Mouse (Mus musculus): ENCODE measurements around the gene Ccdc113. TPM values are rescaled to one million over a fixed set of nuclear protein-coding genes. Genes with fewer than 3 reads are reported as not detected.

The Ccdc113 gene
- total RNA-seq, 4 experiments from 2014 or later = not detected

DNA sequence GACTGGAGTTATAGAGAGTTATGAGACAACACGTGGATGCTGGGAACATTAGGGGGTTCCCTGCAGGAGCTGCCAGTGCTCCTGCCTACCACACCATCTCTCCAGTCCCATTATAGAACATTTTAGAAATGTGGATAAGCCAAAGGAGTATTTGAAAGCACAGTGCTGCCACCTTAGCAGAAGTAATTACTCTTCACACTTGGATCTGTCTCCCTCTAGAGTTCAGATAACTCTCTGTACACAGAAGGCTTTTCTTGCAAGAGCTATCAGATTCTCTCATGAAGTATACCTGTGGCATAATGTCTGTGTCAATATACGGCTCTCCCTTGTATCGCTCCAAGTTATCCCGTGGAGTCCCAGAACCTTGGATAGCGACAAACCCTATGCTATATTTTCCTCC lies 5.6 kb downstream of the Ccdc113 start:
- no peak for DNase-seq (ENCODE audit: low spot score)

DNA sequence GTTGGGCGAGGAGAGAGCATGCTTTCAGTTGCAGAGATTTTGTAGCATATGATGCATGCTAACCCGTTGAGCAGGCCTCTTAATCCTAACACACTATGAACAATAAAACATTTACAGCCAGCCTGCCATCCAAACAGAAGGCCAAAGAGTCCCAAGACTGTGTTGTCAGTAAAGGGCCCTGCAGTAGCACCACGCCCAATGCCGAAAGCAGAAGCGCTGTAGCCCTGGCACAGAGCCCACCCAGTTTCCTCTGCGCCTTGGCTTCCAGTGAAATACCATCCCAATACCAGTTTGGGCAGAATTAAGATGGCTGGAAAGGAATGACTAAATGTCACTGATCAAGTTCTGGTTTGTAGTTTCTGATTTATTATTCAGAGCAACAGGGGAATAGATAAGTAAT lies 8.3 kb downstream of the Ccdc113 start:
- no peak for DNase-seq (ENCODE audit: low spot score)

DNA sequence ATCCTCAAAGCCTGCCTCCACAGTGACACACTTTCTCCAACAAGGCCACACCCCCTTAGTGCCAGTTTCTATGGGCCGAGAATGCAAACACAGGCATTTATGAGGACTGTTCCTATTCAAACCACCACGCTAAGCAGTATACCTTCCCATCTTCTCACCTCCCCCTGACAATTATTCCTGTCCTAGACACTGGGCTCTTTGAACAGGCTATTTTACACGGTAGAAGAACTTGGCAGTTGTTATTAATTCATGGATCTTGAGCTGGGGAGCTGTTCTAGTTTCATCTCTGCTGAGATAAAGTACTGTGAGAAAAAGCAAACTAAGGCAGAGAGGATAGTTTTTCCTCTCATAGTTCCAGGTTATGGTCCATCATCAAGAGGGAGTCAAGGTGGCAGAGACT lies 9.2 kb downstream of the Ccdc113 start:
- DNase-seq (ENCODE audit: low spot score) = no peak

DNA sequence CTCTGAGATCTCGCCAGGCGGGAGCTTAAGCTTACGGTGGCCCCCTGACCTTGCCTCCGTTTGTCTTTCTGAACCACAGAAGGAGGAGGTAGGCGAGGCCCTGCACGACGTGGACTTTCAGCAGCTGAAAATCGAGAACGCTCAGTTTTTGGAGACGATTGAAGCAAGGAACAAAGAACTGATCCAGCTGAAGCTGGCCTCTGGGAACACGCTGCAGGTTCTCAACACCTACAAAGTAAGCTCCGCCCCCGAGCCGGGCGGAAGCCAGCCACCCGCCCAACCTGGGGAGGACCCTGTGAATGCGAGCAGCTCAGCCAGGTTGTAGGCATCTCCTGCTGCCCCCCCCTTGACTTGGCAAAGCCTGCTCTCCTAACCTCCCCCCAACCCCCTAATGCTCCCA lies 11.9 kb downstream of the Ccdc113 start:
- DNase-seq (ENCODE audit: low spot score) = no peak

DNA sequence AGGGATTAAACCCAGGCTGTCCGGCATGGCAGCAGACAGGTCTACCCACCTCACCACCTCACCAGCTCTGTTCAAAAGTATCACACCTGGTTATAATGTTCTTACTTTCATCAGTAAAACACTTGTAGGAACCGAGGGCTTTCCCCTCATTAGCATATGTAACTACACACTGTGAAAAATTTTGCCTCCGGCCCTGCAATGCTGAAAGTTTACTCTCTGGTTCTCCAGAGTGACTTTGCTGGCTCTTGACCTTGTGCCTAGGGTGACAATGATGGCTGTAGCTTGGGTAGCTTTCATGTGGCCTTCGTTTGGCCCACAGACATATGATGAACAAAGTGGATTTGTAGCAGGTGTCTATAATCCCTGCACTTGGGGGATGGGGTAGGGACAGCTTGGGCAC lies 13.1 kb downstream of the Ccdc113 start:
- no peak for DNase-seq (ENCODE audit: low spot score)

DNA sequence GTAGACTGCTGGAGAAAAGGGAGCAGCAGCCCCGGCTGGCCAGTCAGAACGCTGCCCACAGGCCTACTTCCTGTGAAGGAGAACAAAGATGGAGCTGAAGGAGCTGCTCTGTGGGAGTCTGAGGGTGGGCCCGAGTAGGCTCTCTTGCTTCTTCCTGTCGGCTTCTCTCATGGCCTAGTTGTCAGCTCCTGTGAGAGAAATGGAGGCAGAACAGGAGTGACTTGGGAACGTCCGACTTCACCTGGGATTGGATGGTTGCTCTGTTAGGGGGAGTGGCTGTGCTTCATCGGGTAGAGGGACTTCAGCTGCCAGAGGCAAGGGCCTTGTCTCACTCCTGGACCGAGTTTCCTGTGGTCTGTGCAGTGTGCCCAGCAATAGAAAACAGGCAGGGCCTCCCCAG lies 14.0 kb downstream of the Ccdc113 start:
- DNase-seq (ENCODE audit: low spot score) = no peak

DNA sequence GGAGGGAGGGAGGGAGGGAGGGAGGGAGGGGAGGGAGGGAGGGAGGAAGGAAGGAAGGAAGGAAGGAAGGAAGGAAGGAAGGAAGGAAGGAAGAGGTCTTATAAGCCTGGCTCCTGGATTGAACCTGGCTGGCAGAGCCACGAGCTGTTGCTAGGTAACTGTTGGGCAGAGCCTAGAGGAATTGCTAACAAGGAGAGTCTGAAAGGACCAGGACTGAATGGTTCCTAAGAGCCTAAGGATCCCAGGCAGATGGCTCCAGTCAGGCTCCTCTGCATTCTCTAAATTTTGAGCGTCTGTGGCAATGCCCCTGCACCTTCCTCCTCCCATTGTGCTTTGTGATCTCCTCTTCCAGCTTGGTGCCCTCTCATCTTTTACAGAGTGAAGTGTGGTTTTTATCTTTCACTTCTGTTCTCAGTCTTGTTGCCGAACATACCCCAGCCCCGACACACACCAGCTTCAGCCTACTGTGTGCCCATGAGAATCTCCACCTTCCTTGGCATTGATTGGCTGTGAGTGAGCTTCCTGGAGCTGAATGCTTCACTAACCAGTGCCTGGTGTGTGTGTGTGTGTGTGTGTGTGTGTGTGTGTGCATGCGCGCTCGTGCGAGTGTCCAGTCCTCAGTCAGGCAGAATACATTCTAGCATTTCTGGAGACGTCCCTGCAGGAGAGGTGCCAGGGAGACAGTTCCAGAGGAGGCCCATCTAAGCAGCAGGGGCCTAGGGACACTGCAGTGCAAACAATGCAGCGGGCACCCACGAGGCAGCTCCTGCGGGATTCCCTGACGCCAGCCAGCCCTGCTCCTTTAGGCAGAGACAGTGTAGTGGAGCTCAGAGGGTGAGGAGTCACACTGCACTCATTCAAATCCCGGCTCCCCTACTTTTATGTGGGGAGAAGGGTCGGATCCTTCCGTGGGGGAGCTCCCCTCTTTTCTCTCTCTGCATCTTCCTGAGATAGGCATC lies 16.3 kb downstream of the Ccdc113 start:
- no peak for DNase-seq (ENCODE audit: low spot score)

DNA sequence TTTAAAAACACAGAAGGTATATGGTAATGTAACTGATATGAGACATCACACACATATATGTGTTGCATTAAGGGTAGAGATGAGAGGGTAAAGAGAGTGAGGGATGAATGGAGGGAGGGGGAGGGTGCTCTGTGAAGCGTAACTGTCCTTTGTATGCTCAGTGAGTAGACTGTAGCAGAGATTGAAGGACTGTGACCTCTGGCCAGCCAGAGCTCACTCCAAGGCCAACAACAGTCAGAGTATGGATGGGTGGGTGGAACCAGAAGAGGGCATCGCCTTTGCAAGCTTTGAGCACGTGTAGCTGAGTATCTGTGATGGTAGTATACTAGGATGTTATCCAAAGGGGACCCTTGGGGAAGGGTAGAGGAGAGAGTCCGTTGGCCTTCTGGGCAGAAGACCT lies 17.7 kb downstream of the Ccdc113 start:
- no peak for DNase-seq (ENCODE audit: low spot score)

DNA sequence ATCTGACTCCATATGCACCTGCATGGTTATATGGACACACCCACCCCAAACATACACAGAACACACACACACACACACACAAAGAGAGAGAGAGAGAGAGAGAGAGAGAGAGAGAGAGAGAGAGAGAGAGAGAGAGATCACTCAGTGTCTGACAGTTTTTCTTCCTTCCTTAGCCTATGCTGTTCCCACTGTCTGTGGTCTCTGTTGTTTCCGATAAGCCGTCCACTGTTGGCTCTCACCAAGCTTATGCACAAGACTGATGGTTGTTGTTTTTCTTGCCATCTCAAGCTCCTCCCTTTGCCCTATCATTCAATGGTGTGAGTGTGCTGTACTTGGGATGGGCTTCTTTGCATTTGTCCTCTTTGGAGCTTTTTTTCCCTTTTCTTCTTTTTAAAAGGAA lies 22.1 kb downstream of the Ccdc113 start:
- DNase-seq (ENCODE audit: low spot score) = no peak

DNA sequence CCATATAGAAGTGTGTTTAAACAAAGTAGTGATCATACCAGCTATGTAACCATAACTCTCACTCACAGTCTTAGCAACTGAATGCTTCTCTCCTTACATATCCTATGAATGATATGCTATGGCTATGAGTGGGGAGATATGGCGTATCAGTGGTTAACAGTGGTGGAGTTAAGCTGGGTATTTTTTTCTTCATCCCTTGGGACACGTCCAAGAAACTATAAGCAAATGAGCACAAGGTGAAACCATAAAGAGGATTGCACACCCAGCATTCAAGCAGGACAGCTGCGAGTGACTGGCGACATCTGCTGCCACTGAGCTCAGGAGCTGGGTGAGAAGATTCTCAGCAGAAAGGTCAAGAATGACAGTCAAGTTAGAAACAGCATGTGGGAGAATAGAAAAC lies 32.3 kb downstream of the Ccdc113 start:
- no peak for DNase-seq (ENCODE audit: low spot score)

DNA sequence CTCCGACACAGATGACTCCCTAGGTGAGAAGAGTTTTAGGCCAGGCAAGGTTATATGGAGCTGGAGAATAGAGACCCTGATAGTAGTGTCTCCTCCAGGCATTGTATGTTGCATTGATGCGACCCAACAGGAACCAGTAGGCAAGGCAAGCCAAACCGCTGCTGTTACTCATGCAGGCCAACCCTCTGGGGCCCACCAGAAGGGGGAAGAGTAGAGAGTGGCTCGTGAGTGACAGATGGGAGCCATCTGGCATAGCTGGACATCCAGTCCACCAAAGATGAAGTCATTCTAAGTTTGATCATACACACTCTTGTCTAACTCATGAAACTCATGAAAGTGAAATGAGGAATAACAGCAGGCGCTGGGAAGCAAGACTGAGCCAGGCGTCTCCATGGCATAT lies 32.9 kb downstream of the Ccdc113 start:
- no peak for DNase-seq (ENCODE audit: low spot score)

DNA sequence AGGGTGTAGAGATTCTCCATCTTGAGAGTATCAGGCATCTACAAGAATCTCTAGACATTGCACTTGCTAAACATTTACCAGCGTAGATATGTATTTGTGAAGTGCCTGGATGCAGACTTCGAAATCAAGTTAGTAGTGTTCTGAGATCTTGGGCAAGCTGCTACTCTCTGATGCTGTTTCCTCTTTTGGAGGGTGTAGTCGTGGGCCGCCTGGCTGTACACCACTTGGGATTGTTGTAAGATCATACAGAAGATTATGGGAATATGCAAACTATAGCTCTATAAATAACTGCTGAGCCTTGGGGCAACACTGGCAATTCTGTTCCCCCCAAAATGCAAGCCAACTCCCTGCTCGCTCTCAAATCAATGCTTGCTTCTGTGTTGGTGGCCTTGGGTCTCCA lies 39.3 kb downstream of the Ccdc113 start:
- DNase-seq (ENCODE audit: low spot score) = no peak

DNA sequence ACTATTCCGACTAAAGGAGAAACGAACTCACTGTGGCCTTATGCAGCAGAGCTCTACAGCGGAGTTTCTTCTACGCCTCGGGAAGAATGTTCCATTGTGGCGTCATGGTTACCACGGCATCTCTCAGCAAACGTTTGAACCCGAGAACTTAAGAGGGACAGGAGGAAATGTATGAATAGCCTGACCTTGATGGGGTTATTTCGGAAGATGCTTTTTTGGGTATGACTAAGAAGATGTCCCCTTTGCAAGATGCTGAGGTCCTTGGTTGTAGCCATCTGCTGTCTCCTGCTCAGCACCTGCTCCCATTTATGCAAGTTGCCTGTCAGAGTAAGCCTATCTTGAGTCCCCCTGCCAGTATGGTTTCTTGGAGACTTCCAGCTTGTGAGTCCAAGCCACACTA lies 42.4 kb downstream of the Ccdc113 start, which contains the start of gene Prss54:
TSS of gene Prss54 (minus strand) at position 101 of the 400 bp plus-strand sequence.
- no peak for DNase-seq (ENCODE audit: low spot score)

DNA sequence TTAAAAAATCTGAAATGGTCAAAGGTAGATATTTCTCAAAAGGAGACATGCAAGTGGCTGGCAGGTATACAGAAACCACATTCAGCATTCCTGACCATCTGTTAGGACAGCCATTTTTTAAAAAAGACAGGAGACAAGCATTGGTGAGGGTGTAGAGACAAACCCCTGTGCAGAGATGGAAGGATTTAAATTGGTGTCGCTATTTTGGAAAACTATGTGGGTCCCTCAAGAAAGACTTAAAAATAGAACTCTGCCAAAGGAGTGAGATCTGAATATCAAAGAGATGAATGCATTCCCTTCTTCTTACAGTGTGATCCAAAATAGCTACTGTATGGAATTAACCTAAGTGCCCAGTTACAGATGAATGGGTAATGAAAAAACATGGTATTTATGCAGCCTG lies 53.5 kb downstream of the Ccdc113 start:
- no peak for DNase-seq (ENCODE audit: low spot score)

DNA sequence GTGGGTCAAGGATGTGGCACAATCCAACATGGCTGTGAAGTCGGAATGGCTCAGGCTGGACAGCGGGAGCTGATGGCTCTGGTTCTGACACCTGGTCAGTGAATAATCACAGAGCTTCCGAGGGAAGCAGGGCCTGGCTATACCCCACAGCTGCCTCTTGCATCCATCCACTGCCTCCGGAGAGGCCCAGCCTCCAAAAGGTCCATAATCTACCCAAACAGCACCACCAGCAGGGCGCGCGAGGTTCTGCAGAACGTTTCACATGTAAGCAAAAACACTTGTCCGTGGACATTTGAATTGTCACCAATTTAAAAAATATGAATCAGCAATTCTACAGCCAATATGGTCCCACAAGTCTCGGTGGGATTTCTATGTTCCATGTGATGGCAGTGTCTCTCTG lies 55.4 kb downstream of the Ccdc113 start:
- DNase-seq (ENCODE audit: low spot score) = no peak

DNA sequence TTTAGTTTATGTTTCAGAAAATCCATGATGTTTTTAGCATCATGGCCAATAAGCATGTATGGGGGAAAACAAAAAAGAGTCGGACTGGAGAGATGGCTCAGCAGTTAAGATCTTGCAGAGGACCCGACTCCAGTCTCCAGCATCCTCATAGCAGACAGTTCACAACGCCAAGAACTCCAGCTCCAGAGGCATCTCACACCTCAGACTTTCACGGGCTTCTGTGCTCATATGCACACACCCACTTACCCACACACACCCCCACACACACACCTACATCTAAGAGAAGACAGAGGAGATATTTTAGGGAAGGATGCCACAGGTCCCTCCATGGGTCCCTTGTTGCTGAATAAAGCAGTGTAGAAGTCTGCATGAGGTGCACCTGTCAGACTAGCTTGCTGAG lies 56.7 kb downstream of the Ccdc113 start:
- DNase-seq (ENCODE audit: low spot score) = no peak

DNA sequence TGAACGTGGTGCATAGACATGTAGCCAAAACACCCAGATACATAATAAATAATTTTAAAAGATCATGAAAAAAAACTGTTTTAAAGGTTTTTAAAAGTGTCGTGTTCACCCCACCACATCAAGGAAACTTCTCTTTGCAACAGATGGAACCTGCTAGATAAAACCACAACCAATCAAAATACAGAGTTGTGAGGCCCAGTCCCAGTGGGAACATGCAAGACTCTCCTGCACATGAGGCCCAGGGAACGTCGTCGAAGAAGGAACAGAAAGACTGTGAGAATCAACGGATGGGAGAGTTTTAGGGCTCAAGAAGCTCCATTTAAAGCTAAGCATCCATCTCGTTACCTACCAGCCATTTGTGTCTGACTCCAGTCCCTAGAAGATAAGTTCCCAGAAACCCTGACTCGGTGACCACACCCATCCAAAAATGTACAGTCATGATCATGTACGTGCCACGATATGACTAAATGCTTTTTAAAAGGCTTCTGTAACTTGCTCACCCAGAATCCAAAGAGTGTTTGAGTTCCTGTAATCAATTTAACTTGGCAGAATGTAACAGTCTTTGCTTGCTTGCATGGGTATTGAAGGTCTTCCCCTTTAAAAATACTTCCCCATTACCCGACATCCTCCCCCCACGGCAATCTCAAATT lies 58.4 kb downstream of the Ccdc113 start:
- DNase-seq (ENCODE audit: low spot score) = no peak

DNA sequence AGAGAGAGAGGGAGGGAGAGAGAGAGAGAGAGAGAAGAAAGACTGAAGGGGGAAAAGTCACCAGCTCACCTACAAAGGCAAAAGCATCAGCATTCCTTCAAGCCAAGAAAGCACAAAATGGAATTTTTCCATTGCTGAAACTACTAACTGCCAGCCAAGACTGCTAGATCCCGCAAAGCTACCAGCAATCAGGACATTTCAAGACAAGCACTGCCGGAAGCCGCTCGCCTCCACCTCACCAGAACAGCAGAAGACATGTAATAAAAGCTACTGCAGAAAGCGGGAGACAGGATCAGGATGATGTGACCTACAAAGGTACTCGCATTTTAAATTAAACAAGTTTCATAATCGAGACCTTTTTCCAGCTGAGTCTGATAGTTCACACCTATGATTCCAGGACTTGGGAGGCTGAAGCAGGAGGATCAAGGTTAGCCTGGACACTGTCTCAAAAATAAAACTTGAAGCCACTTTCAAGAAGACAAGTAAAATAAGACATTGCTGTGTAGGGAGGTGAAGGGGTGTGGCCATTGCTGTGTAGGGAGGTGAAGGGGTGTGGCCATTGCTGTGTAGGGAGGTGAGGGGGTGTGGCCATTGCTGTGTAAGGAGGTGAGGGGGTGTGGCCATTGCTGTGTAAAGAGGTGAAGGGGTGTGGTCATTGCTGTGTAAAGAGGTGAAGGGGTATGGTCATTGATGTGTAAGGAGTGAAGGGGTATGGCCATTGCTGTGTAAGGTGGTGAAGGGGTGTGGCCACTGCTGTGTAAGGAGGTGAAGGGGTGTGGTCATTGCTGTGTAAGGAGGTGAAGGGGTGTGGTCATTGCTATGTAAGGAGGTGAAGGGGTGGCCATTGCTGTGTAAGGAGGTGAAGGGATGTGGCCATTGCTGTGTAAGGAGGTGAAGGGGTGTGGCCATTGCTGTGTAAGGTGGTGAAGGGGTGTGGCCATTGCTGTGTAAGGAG lies 59.8 kb downstream of the Ccdc113 start:
- no peak for DNase-seq (ENCODE audit: low spot score)

DNA sequence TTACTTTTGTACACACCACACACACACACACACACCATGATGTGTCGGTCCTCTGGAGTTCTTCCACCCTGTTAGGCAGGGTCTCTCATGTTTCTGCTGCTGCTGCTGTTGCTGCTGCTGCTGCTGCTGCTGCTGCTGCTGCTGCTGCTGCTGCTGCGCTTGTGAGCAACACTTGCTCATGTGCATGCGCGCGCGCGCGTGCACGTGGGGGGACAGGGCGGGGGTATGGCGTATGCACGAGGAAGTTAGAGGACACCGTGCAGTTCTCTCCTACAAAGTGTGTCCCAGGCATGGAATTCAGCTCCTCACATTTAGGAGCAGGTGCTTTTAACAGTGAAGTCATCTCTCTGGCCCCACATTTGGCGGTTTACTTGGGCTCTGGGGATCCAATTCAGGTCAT lies 61.2 kb downstream of the Ccdc113 start:
- no peak for DNase-seq (ENCODE audit: low spot score)

DNA sequence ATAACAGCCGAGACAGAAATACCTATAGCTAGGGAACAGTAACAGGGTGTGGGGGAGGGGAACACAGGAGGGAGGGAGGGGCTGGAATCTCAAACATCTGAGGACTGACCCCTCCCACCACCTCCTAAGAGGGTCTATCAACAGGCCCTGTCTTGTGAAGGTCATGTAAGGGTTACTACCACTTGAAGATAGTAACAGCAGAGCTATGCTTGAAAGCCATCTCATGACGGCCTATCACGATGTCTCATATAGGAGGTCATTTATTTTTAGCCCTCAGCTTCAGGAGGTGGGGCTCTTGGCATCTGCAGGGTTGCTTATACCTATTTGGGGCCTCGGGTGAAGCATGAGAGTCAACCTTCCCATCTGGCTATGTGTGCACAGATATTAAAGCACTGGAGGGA lies 63.0 kb downstream of the Ccdc113 start:
- peak; percentile 35 for DNase-seq (ENCODE audit: low spot score)

DNA sequence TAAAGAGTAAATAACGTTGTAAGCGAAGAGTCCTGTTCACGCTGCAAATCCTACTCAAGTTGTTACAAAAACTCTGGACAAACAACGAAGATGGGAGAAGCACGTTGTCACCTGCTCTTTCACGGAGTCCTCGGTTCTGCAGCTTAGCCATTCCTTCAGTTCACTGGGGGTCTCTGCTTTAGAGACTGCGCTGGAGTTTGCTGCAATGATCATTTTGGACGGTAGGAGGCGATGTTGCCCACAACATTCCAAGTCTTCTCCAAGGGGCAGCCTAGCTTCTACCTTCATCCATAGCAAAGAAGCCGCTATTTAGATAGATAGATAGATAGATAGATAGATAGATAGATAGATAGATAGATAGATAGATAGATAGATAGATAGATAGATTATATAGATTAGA lies 66.0 kb downstream of the Ccdc113 start:
- peak; percentile 11 for DNase-seq (ENCODE audit: low spot score)

DNA sequence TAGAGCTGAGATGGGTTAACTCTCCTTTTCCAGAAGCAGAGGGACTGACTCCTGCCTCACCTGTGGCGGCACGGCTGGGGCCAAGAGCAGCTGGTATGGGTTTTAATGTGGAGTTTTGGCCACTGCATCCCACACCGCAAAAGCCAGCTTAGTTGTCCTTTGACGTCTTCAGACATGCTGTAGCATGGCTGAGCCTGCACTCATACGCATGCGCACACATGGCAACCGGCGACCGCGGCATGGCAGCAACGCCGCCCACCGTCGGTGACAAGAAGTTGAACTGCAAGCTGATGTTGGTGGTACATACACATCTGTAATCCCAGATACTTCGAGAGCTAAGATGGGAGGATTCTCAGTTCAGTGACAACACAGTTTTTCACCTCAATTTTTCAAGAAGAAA lies 67.4 kb downstream of the Ccdc113 start:
- DNase-seq (ENCODE audit: low spot score) = no peak
